ENCODE assay signal across 1 mouse cellular context in genomic region chr7:46998942-46999341, GRCm38 (mm10).
TF ChIP-seq lines count a peak whose summit lies in the region.

No protein-coding gene starts in this region.

TF ChIP-seq in CH12.LX, 34 proteins besides CTCF, POLR2A, EP300 and RAD21:
- TF ChIP-seq POLR2AphosphoS2 (IDR thresholded peaks at IDR 0.05; ENCODE audit: low read depth, low read length), result no peak
- TF ChIP-seq MXI1 (IDR thresholded peaks at IDR 0.05; ENCODE audit: low read depth, low read length), result no peak
- peak; percentile 100 for TF ChIP-seq IRF4 (IDR thresholded peaks at IDR 0.05; ENCODE audit: low read depth, low read length)
- TF ChIP-seq SIN3A (IDR thresholded peaks at IDR 0.05; ENCODE audit: low read length), result peak; percentile 77
- TF ChIP-seq GABPA (IDR thresholded peaks at IDR 0.05; ENCODE audit: insufficient replicate concordance, low read depth, low read length), result no peak
- 0 out of 2 replicates have a peak, but pooled peaks have one; percentile 51 for TF ChIP-seq UBTF (IDR thresholded peaks at IDR 0.05; ENCODE audit: low read depth, low read length)
- no peak for TF ChIP-seq ZC3H11A (IDR thresholded peaks at IDR 0.05; ENCODE audit: low read depth, low read length)
- no peak for TF ChIP-seq USF1 (IDR thresholded peaks at IDR 0.05; ENCODE audit: low read depth, low read length)
- no peak for TF ChIP-seq HCFC1 (IDR thresholded peaks at IDR 0.05; ENCODE audit: low read depth, low read length)
- TF ChIP-seq ZMIZ1 (IDR thresholded peaks at IDR 0.05; ENCODE audit: low read depth, low read length), result no peak
- peak; percentile 96 for TF ChIP-seq RCOR1 (conservative IDR thresholded peaks at IDR 0.05; ENCODE audit: low read depth, low read length)
- TF ChIP-seq MAX (IDR thresholded peaks at IDR 0.05; ENCODE audit: low read length), result no peak
- TF ChIP-seq USF2 (conservative IDR thresholded peaks at IDR 0.05; ENCODE audit: low read depth, low read length), result no peak
- TF ChIP-seq KAT2A (IDR thresholded peaks at IDR 0.05; ENCODE audit: insufficient replicate concordance, low read length), result no peak
- no peak for TF ChIP-seq NELFE (IDR thresholded peaks at IDR 0.05; ENCODE audit: low read depth, low read length)
- TF ChIP-seq MAFK (IDR thresholded peaks at IDR 0.05; ENCODE audit: insufficient replicate concordance, low read length), result peak; percentile 89
- TF ChIP-seq NRF1 (IDR thresholded peaks at IDR 0.05; ENCODE audit: low read depth, low read length), result no peak
- TF ChIP-seq ELF1 (IDR thresholded peaks at IDR 0.05; ENCODE audit: low read depth, low read length), result no peak; the same call in 1 of the 2 replicates
- TF ChIP-seq BHLHE40 (IDR thresholded peaks at IDR 0.05; ENCODE audit: low read depth, low read length), result peak; percentile 95
- peak; percentile 66 for TF ChIP-seq MYC (IDR thresholded peaks at IDR 0.05; ENCODE audit: low read depth, low read length)
- TF ChIP-seq MAZ (IDR thresholded peaks at IDR 0.05; ENCODE audit: low read depth, low read length), result no peak
- peak; percentile 98 for TF ChIP-seq JUN (IDR thresholded peaks at IDR 0.05; ENCODE audit: insufficient read depth, low read depth, low read length)
- TF ChIP-seq CHD1 (IDR thresholded peaks at IDR 0.05; ENCODE audit: low read depth, low read length), result no peak
- TF ChIP-seq JUND (conservative IDR thresholded peaks at IDR 0.05; ENCODE audit: low read depth, low read length), result peak; percentile 100
- TF ChIP-seq SMC3 (IDR thresholded peaks at IDR 0.05; ENCODE audit: low read depth, low read length), result peak; percentile 5; the same call in 1 of the 2 replicates
- TF ChIP-seq ZKSCAN1 (IDR thresholded peaks at IDR 0.05; ENCODE audit: borderline replicate concordance, low read depth, low read length), result no peak
- peak; percentile 85 for TF ChIP-seq TBP (conservative IDR thresholded peaks at IDR 0.05; ENCODE audit: low read depth, low read length)
- TF ChIP-seq PAX5 (IDR thresholded peaks at IDR 0.05; ENCODE audit: low read length), result no peak
- TF ChIP-seq ZNF384 (IDR thresholded peaks at IDR 0.05; ENCODE audit: low read depth, low read length), result no peak
- TF ChIP-seq MEF2A (IDR thresholded peaks at IDR 0.05; ENCODE audit: borderline replicate concordance, low read depth, low read length), result peak; percentile 67; the same call in 1 of the 2 replicates
- TF ChIP-seq CHD2 (IDR thresholded peaks at IDR 0.05; ENCODE audit: low read length), result peak; percentile 72
- peak; percentile 77 for TF ChIP-seq TCF12 (IDR thresholded peaks at IDR 0.05; ENCODE audit: low read depth, low read length)
- TF ChIP-seq ETS1 (conservative IDR thresholded peaks at IDR 0.05; ENCODE audit: low read depth, low read length), result peak; percentile 86
- no peak for TF ChIP-seq E2F4 (IDR thresholded peaks at IDR 0.05; ENCODE audit: insufficient replicate concordance, low read depth, low read length)
